In the genomic region with DNA sequence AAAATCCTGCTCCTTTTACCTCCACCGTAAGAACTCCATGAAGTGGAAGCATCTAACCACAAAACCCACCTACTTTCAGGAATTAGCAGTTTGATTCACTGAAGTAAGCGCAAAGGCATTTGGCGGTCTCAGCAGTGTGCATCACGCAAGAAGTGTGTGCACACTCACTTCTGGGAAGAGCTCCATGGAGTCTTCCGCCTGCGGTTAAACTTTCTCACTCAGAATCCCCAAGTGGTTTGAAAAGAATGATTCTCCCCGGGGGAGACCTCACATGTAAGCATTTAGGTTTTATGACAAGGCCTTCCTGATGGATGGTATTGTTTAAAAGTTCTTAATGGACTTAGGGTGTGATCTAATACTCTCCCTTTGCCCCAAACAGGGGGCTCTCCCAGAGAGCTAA, we compare ENCODE assay signal across 12 mouse cellular contexts.
DNase-seq lines count a peak whose midpoint lies in the region; ATAC-seq lines count a peak whose summit lies in the region.
"Had no signal": no experiment of that assay in that cellular context is flagged by ENCODE, and none has a peak within 500 bp of the region (broad histone marks: within the 10 kb centered on the region; RNA-seq: fewer than 3 reads in every experiment).

No protein-coding gene starts in this region.

- H3K27me3 ChIP-seq in heart, embryonic 15.5 days: no peaks in the 10 kb centered on the region
- H3K27me3 ChIP-seq in intestine, embryonic 16.5 days (replicated peaks; ENCODE audit: control insufficient read depth, insufficient read depth, low read length): no peaks in the 10 kb centered on the region
- H3K27me3 ChIP-seq in liver, embryonic 12.5 days (replicated peaks): no peaks in the 10 kb centered on the region

- H3K4me3 ChIP-seq in heart, embryonic 15.5 days: no peak overlapping the region
- no peak overlapping the region for H3K4me3 ChIP-seq in intestine, embryonic 16.5 days (ENCODE audit: low read length)
- H3K4me3 ChIP-seq in liver, embryonic 12.5 days: no peak overlapping the region

- no peak overlapping the region for H3K4me2 ChIP-seq in heart, embryonic 15.5 days
- H3K4me2 ChIP-seq in intestine, embryonic 16.5 days (ENCODE audit: low read depth, low read length): no peak overlapping the region
- H3K4me2 ChIP-seq in liver, embryonic 12.5 days: no peak overlapping the region

- H3K9ac ChIP-seq in heart, embryonic 15.5 days: no peak overlapping the region
- no peak overlapping the region for H3K9ac ChIP-seq in intestine, embryonic 16.5 days (ENCODE audit: low read depth, low read length)
- no peak overlapping the region for H3K9ac ChIP-seq in liver, embryonic 12.5 days
- H3K9ac ChIP-seq: liver, postnatal 0 days had no signal

- peaks cover 61% of the 10 kb centered on the region for H3K4me1 ChIP-seq in heart, embryonic 15.5 days (replicated peaks)
- H3K4me1 ChIP-seq in intestine, embryonic 16.5 days (ENCODE audit: control insufficient read depth, insufficient read depth, low read length): 0 out of 2 replicates have a peak, but pooled peaks cover 3% of the 10 kb centered on the region
- H3K4me1 ChIP-seq in liver, embryonic 12.5 days: peaks cover 35% of the 10 kb centered on the region

- no peaks in the 10 kb centered on the region for H3K36me3 ChIP-seq in heart, embryonic 15.5 days
- no peaks in the 10 kb centered on the region for H3K36me3 ChIP-seq in intestine, embryonic 16.5 days (ENCODE audit: control insufficient read depth, insufficient read depth, low read length)
- peaks cover 31% of the 10 kb centered on the region for H3K36me3 ChIP-seq in liver, embryonic 12.5 days

- WGBS in heart, embryonic 15.5 days: 83% methylated on average over 7 of the region's 7 CpGs
- 44% methylated on average over 7 of the region's 7 CpGs for WGBS in intestine, embryonic 16.5 days
- WGBS in liver, embryonic 12.5 days (ENCODE audit: insufficient replicate concordance): 83% methylated on average over 7 of the region's 7 CpGs

- ATAC-seq in heart, embryonic 15.5 days (replicated peaks; ENCODE audit: insufficient number of reproducible peaks, insufficient read depth, low FRiP score, low read depth): no peak
- ATAC-seq in intestine, embryonic 16.5 days: peak; percentile 36
- no peak for ATAC-seq in liver, embryonic 12.5 days
- ATAC-seq: liver, postnatal 0 days had no signal

- no peaks in the 10 kb centered on the region for H3K9me3 ChIP-seq in heart, embryonic 15.5 days (replicated peaks)
- no peaks in the 10 kb centered on the region for H3K9me3 ChIP-seq in intestine, embryonic 16.5 days (ENCODE audit: control insufficient read depth, low read length)
- no peaks in the 10 kb centered on the region for H3K9me3 ChIP-seq in liver, embryonic 12.5 days (replicated peaks)

- DNase-seq in heart, adult 9 months (ENCODE audit: low spot score in 2 of 2): no peak
- DNase-seq in lung, postnatal 10 days: peak; percentile 32
- DNase-seq in lung, postnatal 4 days: no peak
- no peak for DNase-seq in adrenal gland, adult 18-20 months (ENCODE audit: low spot score in 2 of 2)
- DNase-seq: cerebellum, postnatal 10 days; gastrocnemius, postnatal 10 days; heart, postnatal 36 days; liver, postnatal 0 days; right cerebral cortex, postnatal 14 days had no signal

- H3K27ac ChIP-seq in heart, embryonic 15.5 days: peak overlapping the region; percentile 56; the same call in 1 of the 2 replicates
- peak overlapping the region; percentile 30; the same call in 1 of the 2 replicates for H3K27ac ChIP-seq in intestine, embryonic 16.5 days (ENCODE audit: low read length)
- no peak overlapping the region for H3K27ac ChIP-seq in liver, embryonic 12.5 days
